ENCODE assay signal across 9 mouse cellular contexts in the genomic region with DNA sequence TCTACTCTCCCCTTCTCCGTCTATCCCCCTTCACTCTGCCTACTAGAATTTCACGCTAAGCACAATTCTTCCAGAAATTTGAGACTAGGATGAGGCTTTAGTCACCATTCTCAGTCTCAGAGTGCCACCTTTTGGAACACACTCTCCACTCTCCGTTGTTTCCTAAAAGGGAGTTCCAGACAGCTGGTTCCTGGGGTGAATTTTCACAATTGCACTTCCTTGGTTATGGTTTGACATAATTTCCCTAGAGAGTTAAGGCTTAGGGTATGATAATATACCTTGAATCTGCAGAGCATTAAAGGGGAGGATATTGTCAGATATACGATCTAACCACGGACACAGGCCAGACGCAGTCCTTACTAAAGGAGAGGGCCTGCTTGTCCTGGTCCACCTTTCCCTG.
DNase-seq lines count a peak whose midpoint lies in the region; ATAC-seq and TF ChIP-seq lines count a peak whose summit lies in the region.
"Had no signal": no experiment of that assay in that cellular context is flagged by ENCODE, and none has a peak within 500 bp of the region (broad histone marks: within the 10 kb centered on the region; RNA-seq: fewer than 3 reads in every experiment).

No protein-coding gene starts in this region.

- peak; percentile 37; the same call in 1 of the 2 replicates for TF ChIP-seq CTCF in brain, embryonic 14.5 days (IDR thresholded peaks at IDR 0.05; ENCODE audit: borderline replicate concordance, extremely low read depth, insufficient read depth, insufficient read length)

- ATAC-seq in kidney, embryonic 15.5 days (replicated peaks; ENCODE audit: low FRiP score): no peak
- ATAC-seq in limb, embryonic 11.5 days (ENCODE audit: insufficient number of reproducible peaks, low FRiP score, low TSS enrichment, low read depth): 0 out of 2 replicates have a peak, but pooled peaks have one; percentile 51
- ATAC-seq in liver, embryonic 12.5 days: no peak

- no peak overlapping the region for H3K4me2 ChIP-seq in kidney, embryonic 15.5 days
- no peak overlapping the region for H3K4me2 ChIP-seq in limb, embryonic 11.5 days (ENCODE audit: low read depth, severe bottlenecking)
- no peak overlapping the region for H3K4me2 ChIP-seq in liver, embryonic 12.5 days
- H3K4me2 ChIP-seq: neural tube, embryonic 13.5 days had no signal

- no peaks in the 10 kb centered on the region for H3K27me3 ChIP-seq in kidney, embryonic 15.5 days
- H3K27me3 ChIP-seq in limb, embryonic 11.5 days (ENCODE audit: control insufficient read depth, insufficient read depth, low read length): no peaks in the 10 kb centered on the region
- no peaks in the 10 kb centered on the region for H3K27me3 ChIP-seq in liver, embryonic 12.5 days (replicated peaks)
- H3K27me3 ChIP-seq: neural tube, embryonic 13.5 days had no signal

- WGBS in kidney, embryonic 15.5 days: 27% methylated on average over 6 of the region's 6 CpGs
- WGBS in limb, embryonic 11.5 days: 26% methylated on average over 6 of the region's 6 CpGs
- WGBS in liver, embryonic 12.5 days (ENCODE audit: insufficient replicate concordance): 56% methylated on average over 6 of the region's 6 CpGs

- no peaks in the 10 kb centered on the region for H3K9me3 ChIP-seq in kidney, embryonic 15.5 days (replicated peaks)
- H3K9me3 ChIP-seq in limb, embryonic 11.5 days (ENCODE audit: control insufficient read depth, low read length): no peaks in the 10 kb centered on the region
- H3K9me3 ChIP-seq in liver, embryonic 12.5 days (replicated peaks): no peaks in the 10 kb centered on the region
- H3K9me3 ChIP-seq: neural tube, embryonic 13.5 days had no signal

- H3K4me1 ChIP-seq in kidney, embryonic 15.5 days: peaks cover 5% of the 10 kb centered on the region
- peaks cover 7% of the 10 kb centered on the region; the same call in 1 of the 2 replicates for H3K4me1 ChIP-seq in limb, embryonic 11.5 days (ENCODE audit: control insufficient read depth, insufficient read depth, low read length)
- H3K4me1 ChIP-seq in liver, embryonic 12.5 days: no peaks in the 10 kb centered on the region

- H3K9ac ChIP-seq in kidney, embryonic 15.5 days: no peak overlapping the region
- H3K9ac ChIP-seq in limb, embryonic 11.5 days (ENCODE audit: low read length): no peak overlapping the region
- no peak overlapping the region for H3K9ac ChIP-seq in liver, embryonic 12.5 days
- H3K9ac ChIP-seq: neural tube, embryonic 13.5 days had no signal

- peak; percentile 30 for DNase-seq in kidney, adult 18-20 months
- peak; percentile 54 for DNase-seq in brain, embryonic 14.5 days (ENCODE audit: low read depth)
- DNase-seq in frontal cortex, postnatal 36 days (ENCODE audit: low spot score in 2 of 2): peak; percentile 6 to 51
- peak; percentile 47 for DNase-seq in limb, embryonic 11.5 days (ENCODE audit: low spot score)
- DNase-seq in spleen, postnatal 10 days (ENCODE audit: low spot score in 2 of 2): no peak
- DNase-seq in urinary bladder, postnatal 14 days (ENCODE audit: low spot score): no peak

- no peaks in the 10 kb centered on the region for H3K36me3 ChIP-seq in kidney, embryonic 15.5 days
- no peaks in the 10 kb centered on the region for H3K36me3 ChIP-seq in limb, embryonic 11.5 days (ENCODE audit: control insufficient read depth, insufficient read depth, low read length)
- no peaks in the 10 kb centered on the region for H3K36me3 ChIP-seq in liver, embryonic 12.5 days
- H3K36me3 ChIP-seq: neural tube, embryonic 13.5 days had no signal

- H3K4me3 ChIP-seq in kidney, embryonic 15.5 days (replicated peaks): no peak overlapping the region
- H3K4me3 ChIP-seq in limb, embryonic 11.5 days (ENCODE audit: low read depth, low read length): no peak overlapping the region
- no peak overlapping the region for H3K4me3 ChIP-seq in liver, embryonic 12.5 days
- H3K4me3 ChIP-seq: neural tube, embryonic 13.5 days had no signal

- no peak overlapping the region for H3K27ac ChIP-seq in kidney, embryonic 15.5 days
- H3K27ac ChIP-seq in limb, embryonic 11.5 days (replicated peaks; ENCODE audit: low read depth, low read length): no peak overlapping the region
- no peak overlapping the region for H3K27ac ChIP-seq in liver, embryonic 12.5 days
- H3K27ac ChIP-seq: neural tube, embryonic 13.5 days had no signal

- TF ChIP-seq POLR2A in brain, embryonic 14.5 days (IDR thresholded peaks at IDR 0.05; ENCODE audit: borderline replicate concordance, extremely low read depth, insufficient read depth, insufficient read length, poor library complexity, severe bottlenecking): no peak

Comparison
In these comparisons a context has a peak if more than half of its experiments do, and no peak if none do; other contexts are left out.
1. DNase-seq: peak in kidney, adult 18-20 months (single experiment), brain, embryonic 14.5 days (single experiment), frontal cortex, postnatal 36 days (2 of 2) and limb, embryonic 11.5 days (single experiment); none in spleen, postnatal 10 days (0 of 2) and urinary bladder, postnatal 14 days (single experiment).